Mouse (Mus musculus): Measurements from ENCODE around the gene Pbx2.
"Not testable (repeated sequence)": the region's sequence is repeated elsewhere in the genome, so short reads cannot be mapped to it uniquely, and the experiment has no call there.

The Pbx2 gene

DNA sequence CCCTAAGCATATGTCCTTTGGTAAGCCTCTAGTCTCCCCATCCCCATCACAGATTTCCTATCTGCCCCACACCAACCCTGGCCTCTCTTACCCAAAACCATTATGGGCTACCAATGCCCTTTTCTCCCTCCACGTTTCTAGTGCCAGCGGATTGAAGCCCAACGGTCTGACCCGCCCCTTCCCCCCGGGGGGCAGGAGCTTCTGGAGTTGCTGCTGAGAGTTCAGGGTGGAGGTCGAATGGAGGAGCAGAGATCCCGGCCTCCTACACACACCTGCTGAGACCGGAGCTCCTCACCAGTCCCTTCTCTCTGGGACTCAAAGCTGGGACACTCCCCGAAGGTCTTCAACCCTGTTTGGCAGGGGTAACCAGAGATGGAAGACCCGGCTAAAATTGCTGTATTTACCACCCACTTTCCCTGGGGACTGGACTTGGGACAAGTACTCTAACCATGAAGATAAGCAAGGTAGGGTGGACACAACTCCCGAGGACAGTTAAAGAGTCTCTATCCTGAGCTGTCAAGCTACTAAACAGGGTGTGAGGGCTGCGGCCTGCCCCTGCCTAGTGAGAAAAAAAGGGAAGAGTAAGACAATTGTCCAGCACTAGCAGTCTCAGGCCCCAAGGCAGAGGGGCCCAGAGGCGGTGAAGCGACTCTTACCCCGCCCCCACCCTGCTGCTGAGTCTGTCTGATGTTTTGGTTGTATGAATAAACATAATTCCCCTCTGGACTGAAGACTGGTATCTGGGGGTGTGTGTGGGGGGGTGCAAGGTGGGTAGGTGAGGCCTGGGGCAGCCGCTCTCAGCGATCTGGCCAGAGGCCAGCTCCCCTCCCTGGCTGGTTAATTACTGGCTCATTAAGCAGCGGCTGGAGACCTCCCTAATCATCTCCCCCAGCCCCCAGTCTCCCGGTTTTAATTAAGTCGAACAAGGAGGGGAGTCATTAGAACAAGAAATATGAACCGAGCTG is at the start of gene Pbx2:
Gene Pbx2, plus strand, starts transcription at position 238 of the 965 bp plus-strand sequence.
- DNase-seq: peak; percentile 34

- not testable (repeated sequence) for DNase-seq
These were observed 47.5 kb upstream of the Pbx2 start for GRCm38 (mm10) chr17:34543567-34543966.

DNA sequence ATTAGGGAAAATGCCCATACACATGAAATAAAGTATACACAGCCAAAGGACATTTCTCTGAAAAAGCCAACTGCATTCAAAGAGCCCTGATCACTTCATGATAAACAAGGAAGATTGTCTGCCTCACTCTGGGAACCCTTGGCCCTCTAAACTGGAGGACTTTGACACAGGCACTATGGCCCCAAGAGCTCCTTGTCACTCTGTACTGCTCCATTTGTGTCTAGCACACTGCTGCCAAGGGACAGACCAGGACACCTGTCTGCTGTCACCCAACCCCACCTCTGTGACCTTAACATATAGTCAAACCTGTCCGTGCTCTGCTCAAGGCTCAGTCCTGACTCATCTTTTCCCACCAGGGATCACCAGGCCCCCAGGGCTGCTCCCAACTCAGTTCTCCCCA is 44.3 kb upstream of the Pbx2 start:
- DNase-seq: no peak

DNA sequence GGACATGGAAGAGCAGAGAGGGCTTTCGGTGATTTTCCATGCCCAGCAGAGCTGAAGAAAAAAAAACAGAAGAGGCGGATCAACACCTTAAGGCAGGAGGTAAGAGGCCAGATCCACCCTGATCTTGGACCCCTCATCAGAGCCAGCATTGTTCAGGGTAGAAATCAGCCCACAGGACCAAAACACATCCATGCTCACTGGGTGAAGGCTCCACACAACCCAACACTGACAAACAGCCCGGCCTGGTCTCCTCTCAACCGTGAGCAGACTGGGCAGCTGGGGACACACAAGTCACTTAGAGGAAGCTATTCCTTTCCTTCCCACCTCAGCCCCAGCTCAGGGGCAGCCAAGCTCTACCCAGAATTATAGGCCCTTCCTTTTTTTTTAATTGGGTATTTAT is 43.5 kb upstream of the Pbx2 start:
- DNase-seq: no peak

- DNase-seq: no peak
These were observed 41.9 kb upstream of the Pbx2 start for GRCm38 (mm10) chr17:34549156-34549555.

DNA sequence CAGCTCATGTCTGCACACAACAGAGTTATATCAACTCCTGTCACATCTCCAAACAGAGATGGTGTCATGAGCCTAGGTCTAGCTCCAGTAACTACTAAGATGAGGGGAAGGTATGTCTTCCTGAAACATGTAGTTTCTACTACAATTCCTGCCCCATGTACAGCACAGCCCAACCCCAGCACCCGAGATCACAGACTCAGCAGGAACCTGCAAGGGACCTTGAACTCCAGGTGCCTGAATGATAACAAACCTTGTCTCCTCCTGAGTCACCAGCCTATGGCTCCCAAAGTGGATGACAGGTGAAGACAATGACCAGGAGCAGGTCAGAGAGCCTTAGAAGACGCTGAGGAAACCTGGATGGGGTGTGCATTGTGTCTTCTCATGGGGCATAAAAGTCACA is 41.2 kb upstream of the Pbx2 start:
- DNase-seq: no peak

GRCm38 (mm10) chr17:34555483-34555882 is 35.6 kb upstream of the Pbx2 start:
- DNase-seq: peak; percentile 73

DNA sequence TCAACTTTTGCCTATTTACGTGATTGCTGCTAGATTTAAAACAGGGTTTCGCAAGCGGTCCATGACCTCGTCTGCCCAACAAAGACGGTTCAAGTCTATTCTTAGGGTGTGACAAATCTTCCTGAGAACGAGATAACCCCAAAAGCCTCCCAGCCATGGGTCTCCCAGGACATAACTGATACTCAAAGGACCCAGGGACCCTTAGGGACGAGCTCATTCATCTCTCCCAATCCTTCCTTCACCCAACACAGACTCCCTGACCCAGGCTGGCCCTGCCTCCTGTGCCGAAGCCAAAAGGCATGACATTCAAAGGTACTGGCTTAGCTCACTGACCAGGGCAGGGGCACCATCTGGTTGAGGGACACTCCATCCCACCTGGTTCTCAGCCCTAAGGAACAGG is 34.7 kb upstream of the Pbx2 start:
- DNase-seq: no peak

DNA sequence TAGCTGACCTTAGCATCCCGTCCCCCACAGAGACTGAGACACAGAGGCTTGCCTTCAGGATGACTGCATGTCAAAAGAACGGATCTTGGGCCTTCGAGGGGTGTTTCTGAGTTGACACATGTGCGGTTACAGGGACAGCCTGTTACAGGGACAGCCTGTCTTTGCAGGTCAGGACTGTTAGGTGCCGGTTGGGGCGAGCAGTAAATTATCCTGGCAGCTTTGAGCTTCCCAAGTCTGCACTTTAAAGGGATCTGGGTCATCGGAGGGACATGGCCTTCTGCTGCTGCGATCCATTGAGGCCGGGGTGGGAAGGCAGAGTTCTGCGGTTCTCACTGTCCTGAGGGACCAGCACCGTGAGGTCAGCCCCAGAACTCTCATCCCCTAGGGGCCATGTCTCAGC is 33.7 kb upstream of the Pbx2 start:
- DNase-seq: no peak

DNA sequence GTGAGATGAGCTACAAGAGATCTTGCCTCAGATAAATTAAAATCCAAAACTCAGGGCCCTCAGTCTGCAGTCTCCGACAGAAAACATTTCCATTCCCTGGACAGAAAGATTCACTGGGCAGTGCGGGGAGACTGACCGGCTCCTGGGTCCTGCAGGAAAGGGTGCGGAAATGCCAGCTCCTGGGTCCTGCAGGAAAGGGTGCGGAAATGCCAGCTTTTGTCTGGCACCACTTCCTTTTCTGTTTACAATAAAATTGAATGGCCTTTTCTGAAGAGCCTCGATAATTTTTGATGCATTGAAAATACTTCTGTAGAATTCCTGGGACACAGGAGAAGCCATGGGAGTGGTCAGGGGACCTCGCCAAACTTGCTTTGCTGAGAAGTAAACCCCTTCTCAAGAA is 31.9 kb upstream of the Pbx2 start:
- no peak for DNase-seq

DNA sequence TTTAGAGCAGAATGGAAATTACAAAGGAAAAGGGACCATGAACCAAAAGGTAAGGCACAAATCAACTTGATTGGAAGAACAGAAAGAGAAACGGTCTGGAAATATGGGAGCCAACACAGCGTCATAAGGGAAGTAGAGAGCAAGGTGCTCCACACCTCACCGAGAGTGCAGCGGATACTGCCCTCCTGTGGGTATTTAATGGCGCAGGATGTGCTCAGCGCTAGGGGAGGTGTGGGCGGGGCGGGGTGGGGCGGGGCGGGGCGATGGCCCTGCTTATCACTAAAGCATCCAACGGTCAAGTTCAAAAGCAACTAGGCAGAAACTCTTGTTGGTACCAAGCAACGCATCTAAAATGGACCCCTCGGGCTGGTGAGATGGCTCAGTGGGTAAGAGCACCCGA is 31.2 kb upstream of the Pbx2 start:
- no peak for DNase-seq

GRCm38 (mm10) chr17:34560438-34560837 is 30.6 kb upstream of the Pbx2 start:
- DNase-seq: no peak

DNA sequence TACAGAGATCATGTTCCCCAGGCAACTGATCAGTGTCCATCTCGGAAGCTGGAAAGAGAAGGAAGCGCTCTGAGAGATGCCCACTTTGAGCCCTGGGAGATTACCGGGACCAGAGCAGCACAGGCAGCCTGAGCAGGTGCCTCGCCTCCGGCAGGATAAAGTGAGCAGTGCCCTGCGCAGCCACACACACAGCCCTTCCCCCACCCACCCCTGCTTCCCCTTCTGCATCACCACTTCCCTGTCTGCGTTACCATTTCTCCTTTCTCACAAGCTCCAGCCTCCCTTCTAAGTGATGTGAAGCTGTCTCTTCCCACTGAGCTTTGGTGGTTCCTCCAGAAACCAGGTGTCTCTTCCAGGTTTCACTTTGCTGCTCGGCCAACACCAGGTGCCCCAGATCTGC is 29.9 kb upstream of the Pbx2 start:
- DNase-seq: no peak

- DNase-seq: no peak
These were observed 28.5 kb upstream of the Pbx2 start for GRCm38 (mm10) chr17:34562595-34562994.

DNA sequence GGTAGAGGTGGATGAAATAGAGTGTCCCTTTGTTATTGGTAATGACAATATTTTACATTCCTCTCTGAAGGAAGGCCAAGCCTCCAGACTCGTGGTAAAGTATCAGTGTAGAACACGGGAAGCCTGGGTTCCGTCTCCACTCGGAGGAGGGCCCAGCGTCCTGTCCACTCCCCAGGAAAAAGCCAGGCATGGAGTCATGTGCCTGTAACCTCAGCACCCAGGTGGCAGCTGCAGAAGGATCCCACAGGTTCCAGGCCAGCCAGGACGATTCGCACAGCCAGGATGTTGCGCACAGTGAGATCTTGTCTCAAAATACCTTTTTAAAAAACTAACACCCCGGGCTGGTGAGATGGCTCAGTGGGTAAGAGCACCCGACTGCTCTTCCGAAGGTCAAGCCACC is 27.7 kb upstream of the Pbx2 start:
- no peak for DNase-seq

GRCm38 (mm10) chr17:34564003-34564421 is 27.1 kb upstream of the Pbx2 start, which contains the start of gene Notch4:
Notch4 (plus strand) TSS chr17:34564268.
- DNase-seq: no peak

DNA sequence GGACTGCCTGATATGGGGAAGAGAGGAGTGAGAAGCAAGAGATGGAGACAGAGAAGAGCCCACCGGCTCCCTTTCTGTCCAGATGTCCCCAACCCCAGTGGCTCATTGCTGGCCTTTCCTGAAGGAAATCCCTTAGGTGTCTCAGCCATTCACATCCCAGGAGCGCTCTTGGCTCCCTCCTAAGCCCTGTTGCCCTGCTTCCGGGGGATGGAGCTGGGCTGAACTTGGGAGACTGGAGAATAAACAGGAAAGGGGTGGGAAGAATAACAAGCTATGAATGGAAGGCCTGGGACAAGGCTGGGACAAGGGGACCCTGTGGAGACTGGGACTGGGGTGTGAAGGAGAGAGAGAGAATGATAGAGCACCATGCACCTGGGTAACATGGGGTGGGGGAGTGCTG is 26.3 kb upstream of the Pbx2 start:
- no peak for DNase-seq

- no peak for DNase-seq
These were observed 23.8 kb upstream of the Pbx2 start for GRCm38 (mm10) chr17:34567311-34567710.

GRCm38 (mm10) chr17:34568421-34568820 is 22.6 kb upstream of the Pbx2 start:
- DNase-seq: no peak

DNA sequence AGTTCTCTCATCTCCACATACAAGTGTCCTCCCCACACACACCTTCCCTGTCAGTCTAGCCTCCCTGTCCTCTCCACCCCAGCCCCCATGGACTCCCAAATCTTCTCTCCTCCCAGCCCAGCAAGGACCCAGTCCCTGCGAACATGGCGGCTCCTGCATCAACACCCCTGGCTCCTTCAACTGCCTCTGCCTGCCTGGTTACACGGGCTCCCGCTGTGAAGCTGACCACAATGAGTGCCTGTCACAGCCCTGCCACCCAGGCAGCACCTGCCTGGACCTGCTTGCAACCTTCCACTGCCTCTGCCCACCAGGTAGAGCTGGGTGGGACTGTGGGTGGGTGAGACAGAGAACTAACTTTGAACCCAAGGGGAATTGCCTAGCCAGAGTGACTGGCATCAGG is 21.1 kb upstream of the Pbx2 start:
- DNase-seq: no peak

DNA sequence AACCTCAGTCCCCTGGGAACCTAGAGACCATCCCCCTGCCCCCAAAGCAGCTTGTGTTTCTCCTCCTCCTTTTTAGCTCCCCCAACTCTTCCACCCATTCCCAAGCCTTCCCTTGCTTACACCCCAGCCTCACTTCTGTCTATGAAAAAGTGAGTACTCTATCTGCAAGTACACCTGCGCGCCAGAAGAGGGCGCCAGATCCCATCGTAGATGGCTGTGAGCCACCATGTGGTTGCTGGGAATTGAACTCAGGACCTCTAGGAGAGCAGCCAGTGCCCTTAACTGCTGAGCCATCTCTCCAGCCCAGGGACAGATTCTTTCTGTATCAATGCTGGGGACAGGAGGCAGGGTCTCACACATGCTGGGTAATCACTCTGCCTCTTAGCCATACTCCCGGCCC is 19.2 kb upstream of the Pbx2 start:
- DNase-seq: no peak

DNA sequence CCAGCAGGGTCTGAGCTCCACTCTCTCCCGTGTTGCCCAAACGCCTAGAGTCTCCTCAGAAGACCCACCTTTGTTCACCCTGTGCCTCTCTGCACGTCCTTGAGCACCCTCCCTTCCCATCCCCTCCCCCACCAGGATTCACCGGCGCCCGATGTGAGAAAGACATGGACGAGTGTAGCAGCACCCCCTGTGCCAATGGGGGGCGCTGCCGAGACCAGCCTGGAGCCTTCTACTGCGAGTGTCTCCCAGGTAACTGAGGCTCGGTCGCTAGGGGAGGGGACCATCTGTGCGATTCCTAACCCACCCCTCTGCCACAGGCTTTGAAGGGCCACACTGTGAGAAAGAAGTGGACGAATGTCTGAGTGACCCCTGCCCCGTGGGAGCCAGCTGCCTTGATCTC is 18.7 kb upstream of the Pbx2 start:
- DNase-seq: no peak

DNA sequence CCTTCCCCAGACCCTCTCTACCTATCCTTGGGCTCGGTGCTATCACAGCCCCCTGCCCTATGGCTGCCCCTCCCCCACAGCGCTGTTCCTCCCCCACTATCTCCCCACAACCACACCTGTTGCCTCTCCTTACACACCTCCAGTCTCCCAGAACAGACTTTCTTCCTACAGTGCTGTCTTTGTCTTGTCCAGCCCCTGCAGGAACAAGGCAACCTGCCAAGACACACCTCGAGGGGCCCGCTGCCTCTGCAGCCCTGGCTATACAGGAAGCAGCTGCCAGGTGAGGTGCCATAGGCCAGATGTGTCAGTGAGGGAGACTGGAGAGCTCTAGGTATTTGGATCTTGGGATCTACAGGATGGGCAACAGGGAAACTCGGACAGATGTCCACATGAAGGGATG is 14.5 kb upstream of the Pbx2 start:
- DNase-seq: no peak

DNA sequence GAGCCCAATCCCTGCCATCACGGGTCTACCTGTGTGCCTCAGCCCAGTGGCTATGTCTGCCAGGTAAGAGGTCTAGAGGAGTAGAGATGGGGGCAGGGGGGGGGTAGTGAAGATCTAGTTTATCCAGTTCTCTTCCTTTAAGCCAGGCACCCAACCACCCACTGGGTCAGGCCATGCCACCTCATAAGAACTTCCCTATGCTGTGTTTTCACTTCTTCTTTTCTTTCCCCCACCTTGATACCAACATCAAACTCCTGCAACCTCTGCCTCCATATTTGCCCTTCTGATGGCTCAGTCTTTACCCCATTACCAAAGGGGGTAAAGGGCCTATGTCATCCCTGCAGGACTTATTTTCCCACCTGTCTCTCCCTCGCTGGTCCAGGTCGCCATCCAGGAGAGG is 13.0 kb upstream of the Pbx2 start:
- DNase-seq: no peak

GRCm38 (mm10) chr17:34582528-34582927 is 8.5 kb upstream of the Pbx2 start:
- no peak for DNase-seq
